Mouse (Mus musculus) adrenal gland (tissue): Measurements from ENCODE around the gene Iqcg.

Source experiments
- intact Hi-C: fragments of 180-260 bp; cut with DNase I; formaldehyde crosslinking; loops from one replicate; pipeline ENCODE4 v1.15.1; 2025

Iqcg gene

GRCm38 (mm10) chr16:33053141-33053540 is 2.9 kb downstream of the Iqcg start:
- intact Hi-C loops: no loop called here

GRCm38 (mm10) chr16:33049809-33050208 is 6.2 kb downstream of the Iqcg start:
- intact Hi-C loops: no loop called here

GRCm38 (mm10) chr16:33048686-33049085 is 7.3 kb downstream of the Iqcg start:
- intact Hi-C loops: no loop called here

DNA sequence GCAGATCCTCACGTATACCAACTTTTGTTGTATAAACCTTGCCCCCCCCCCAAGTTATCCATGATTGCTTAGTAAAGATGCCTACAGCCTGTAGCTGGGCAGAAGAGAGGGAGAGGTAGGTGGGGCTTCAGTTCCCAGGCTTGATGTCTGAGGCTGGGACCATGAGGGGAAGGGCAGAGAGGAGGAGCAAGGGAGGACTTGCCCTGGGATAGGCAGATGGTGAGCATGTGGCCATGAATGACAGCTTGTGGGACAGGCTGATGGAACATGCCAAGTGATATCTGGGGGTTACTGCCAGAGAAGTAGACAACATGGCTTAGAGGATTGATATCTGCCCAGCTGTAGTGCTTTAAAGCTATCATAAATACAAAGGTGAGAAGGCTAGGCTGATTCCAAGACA is 8.0 kb downstream of the Iqcg start:
- intact Hi-C loops: no loop called here

DNA sequence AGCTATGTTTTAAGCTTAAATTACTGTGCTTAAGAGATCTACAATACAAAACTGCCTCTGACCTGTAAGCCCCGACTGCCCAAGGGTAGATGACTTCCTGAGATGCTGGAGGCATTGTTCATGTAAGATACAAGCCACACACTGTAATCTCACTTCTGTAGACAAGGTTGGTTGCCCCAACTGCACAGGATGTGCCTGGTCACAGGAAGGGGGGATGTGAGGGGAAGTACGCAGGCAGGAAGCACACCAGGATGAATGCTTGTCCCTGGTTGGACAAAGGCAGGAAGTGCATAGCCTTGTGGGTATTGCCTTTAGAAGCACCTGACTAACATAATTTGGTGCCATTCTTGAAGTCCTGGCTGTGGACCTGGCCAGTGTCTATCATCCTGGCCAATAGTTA is 12.8 kb downstream of the Iqcg start:
- intact Hi-C loops: no loop called here

- intact Hi-C loops: no loop called here
Observed at GRCm38 (mm10) chr16:33042682-33043081, 13.3 kb downstream of the Iqcg start.

DNA sequence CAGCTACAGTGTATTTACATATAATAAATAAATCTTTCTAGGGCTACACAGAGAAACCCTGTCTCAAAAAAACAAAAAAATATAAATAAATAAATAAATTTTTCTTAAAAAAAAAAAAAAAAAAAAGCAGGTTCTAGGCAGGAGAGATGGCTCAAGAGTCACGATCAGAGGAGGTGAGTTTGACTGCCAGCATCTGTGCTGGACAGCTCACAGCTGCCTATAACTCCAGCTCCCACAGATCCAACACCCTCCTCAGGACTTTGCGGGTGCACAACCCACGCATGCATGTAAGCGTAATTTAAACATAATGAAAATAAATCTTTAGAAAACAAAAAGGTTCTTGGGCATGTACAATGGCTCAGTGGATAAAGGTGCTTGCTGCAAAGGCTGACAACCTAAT is 20.0 kb downstream of the Iqcg start:
- intact Hi-C loops: no loop called here

DNA sequence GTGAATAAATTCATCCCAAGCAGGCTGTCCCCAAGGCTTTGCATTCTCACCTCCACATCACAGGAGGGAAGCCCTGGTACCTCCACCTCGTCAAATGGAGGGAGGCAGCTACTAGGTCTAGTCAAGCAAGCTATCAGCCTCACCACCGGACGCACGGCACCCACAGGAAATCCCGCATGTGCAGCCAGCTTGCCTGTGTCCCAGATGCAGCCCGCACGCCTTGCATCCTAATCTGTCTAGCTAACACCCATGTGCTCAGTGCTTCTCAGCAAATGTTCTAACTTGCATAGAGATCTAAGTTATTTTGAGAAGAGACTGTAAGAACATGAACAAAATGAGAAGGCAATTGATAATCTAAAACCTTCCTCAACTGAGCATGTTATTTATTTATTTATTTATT is 29.7 kb downstream of the Iqcg start:
- intact Hi-C loops: no loop called here

DNA sequence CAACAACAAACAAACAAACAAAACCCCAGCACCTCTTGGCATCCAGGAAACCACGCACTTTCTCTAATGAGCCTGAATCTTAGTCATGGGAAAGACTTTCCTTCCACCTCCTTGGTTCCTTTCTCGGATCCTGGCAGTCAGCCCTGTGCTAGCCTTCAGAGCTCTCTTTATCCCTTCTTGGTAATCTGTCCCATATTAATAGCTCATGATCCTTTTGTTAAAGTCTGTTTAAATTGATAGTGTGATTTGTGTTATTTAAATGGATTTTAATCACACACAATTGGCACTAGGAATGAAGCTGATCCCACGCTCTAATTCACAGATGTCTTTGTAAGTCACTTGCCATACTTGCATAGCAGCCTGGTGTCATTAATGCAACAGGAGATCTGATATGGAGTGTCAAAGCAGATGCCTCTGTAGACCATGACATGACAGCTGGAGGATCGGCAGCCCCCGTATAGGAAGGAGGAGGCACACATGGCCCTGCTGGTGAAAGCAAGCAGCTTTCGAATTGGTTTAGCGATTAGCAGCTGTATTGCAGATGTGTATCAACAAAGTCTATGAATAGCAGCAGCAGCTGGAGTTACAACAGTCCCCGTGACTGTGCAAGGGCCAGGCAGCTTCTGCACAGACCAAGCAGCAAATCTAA is 31.4 kb downstream of the Iqcg start:
- intact Hi-C loops: loop anchor here (5.0 kb wide), 1 partner anchor 133 kb away; no protein-coding TSS in a partner anchor

DNA sequence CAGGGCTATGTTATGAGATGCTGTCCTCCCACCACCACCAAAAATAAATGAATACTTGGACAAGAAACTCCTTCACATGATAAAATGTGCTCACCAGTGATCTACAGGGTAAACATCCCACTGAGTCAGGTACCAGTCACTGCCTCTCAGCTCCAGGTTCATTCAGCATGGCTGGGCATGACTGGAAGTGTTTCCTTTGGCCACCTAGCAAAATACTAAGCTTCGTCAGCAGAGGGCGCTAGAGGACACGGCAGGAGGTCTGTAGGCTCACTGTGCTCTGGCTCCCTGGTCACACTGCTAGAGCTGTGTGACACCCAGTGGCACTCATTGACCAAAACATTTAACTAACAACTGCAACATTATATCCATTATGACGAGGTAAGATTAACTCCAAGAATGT is 32.3 kb downstream of the Iqcg start:
- intact Hi-C loops: loop anchor here (5.0 kb wide), 1 partner anchor 134 kb away; no protein-coding TSS in a partner anchor

DNA sequence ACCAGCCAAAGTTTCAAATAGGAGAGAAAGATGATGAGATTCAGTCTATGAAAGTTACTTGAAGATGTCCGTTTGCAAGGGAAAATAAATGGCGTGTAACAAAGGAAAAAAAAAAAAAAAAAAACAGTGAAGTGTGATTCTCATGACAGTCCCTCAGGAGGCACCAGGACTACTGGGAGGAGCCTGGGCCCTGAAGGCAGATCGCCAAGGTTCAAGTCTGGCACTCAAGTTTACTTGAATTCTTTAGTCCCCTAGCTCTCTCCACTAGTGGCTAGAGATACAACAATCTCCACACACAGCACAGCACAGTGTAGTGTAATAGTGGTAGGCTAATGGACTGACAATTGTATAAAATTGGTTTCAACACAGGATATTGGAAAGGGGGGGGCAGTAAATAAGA is 34.6 kb downstream of the Iqcg start:
- intact Hi-C loops: loop anchor here (5.0 kb wide), 1 partner anchor 136 kb away; no protein-coding TSS in a partner anchor

DNA sequence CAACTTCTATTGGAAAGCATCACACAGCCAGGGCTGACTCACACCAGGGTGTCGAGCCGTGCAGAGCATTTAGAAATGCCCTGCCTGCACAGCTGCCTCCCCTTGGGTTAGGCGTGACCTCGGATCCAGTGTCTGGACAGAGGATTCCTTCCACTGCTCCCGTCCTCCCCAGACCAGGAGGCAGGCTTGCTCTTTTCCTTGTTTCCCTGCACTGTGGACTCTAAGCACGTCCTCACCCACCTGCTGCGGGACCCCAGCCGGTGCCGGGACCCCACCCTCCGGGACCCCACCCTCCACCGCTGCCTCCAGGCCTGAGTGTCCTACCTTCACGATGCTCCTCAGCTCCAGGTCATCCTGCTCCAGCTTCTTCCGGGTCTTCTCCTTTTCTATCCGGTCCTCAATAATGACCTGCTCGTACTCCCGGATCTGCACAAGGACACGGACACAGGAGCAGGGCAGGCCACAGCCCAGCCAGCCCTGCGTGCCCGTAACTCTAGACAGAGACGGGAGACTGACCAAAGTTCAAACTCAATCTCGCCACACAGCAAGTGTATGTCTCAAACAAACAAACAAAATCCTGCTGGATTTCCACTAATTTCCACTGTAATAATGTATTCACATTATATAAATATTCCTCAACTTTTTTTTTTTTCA is 36.8 kb downstream of the Iqcg start:
- intact Hi-C loops: no loop called here

DNA sequence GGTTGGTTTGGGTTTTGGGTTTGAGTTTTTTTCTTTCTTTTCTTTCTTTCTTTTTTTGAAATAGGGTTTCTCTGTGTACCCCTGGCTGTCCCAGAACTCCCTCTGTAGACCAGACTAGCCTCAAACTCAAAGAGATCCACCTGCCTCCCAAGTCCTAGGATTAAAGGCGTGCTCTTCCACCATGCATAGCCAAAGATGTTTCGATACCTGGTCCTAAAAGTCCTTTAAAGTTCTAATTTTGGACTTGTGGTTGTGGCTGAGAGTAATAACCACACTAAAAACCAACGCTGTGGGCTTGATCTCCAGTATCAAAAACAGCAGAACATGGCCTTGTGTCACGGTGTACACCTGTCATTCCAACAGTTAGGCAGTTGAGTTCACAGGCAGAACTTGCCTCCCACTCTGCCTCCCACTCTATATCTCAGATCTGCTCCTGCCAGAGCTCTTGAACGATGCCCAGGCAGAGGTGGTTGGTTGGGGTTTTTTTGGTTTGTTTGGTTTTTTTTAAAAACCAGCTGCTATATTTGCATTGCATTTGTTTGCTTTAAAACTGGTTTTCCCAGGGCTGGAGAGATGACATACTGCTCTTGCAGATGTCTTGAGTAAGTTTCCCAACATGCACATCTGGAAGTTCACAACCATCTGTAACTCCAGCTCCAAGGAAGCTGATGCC is 38.2 kb downstream of the Iqcg start:
- intact Hi-C loops: no loop called here

GRCm38 (mm10) chr16:33015986-33016385 is 40.0 kb downstream of the Iqcg start:
- intact Hi-C loops: no loop called here

DNA sequence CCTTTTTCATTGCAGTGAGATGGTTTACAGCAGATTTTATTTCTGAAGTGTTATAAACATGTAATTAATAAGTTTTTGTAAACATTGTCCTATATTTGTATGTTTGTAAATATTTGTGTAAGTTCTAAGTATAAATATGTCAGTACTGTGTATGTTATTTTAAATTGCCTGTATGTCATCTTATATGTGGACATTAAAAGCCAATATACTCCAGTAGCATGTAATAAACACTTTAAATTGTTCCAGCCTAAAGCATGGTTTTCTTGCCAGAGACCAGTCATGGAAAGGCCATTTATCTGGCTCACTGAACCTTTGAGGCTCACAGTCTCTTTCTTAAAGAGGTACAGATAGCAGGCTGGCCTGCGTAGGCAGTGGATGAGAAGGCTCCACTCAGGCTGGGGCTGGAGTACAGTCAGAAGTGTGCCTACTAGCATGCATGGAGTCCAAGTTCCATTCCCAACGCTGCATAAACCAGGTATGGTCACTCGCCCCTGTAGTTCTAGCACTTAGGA is 40.6 kb downstream of the Iqcg start:
- intact Hi-C loops: no loop called here

- intact Hi-C loops: no loop called here
Observed at GRCm38 (mm10) chr16:33014921-33015320, 41.1 kb downstream of the Iqcg start.

DNA sequence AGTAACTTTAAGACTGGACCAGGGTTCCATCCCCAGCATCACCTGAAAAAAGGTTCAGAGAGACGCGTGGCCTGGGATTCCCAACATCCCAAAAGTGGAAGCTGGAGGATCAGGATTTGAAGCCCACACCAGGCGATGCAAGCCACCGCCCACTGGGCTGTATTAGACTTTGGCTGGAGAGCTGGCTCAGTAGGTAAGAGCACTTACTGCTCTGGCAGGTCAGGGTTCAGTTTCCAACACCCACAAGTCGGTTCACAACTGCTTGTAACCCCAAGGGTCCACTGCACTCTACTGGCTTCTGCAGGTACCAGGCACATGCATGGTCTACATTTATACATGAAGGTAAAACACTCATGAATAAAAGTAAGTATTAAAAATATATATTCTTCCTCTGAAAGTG is 42.2 kb downstream of the Iqcg start:
- intact Hi-C loops: no loop called here

- intact Hi-C loops: no loop called here
Observed at GRCm38 (mm10) chr16:33010166-33010565, 45.9 kb downstream of the Iqcg start.

GRCm38 (mm10) chr16:33007436-33007835 is 48.6 kb downstream of the Iqcg start:
- intact Hi-C loops: no loop called here

DNA sequence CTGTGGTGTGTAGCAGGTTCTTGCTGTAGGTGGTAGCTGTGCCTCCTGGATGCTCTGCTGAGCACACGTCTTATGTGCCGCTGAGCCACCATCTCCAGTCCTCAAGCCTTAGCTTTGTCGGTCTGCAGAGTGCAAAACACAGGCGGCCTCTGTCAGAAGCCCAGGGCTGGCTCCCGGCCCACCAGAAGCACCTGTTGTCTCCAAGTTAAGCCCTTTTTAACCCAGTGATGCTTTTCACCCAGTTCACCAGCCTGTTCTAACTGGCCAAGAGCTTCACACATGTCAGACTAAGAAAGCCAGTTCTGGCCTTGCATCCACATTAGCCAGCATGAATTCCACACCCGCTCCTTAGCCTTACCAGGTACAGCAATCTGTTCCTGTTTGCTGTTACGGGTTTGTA is 49.1 kb downstream of the Iqcg start:
- intact Hi-C loops: no loop called here

GRCm38 (mm10) chr16:33005216-33005615 is 50.8 kb downstream of the Iqcg start:
- intact Hi-C loops: no loop called here

DNA sequence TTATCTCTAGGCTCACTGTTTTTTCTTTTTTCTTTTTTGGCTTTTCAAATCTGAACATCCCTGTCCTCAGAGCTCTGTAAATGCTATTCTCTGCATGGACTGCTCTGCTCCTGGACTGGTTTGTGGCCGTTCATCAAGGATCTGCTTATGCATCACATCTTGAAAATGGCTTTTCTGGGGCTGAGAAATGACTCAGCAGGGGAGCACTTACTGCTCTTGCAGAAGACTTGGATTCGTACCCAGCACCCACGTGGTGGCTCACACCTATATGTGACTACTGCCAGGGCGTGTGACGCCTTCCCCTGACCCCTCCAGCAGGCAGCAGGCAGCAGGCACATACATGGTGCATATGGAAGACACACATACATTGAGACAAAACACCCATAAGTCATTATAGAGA is 63.9 kb downstream of the Iqcg start:
- intact Hi-C loops: no loop called here
